Mouse (Mus musculus) heart, adult 10 weeks (tissue): Measurements from ENCODE around the gene Lysmd2. TPM values are rescaled to one million over a fixed set of nuclear protein-coding genes. Genes with fewer than 3 reads are reported as not detected.

ENCODE experiments used
- polyA plus RNA-seq: library from polyadenylated mRNA; stranded (reverse); fragments of 350-450 nt; fragmentation: Illumina TruSeq; extraction: RNeasy Lipid Tissue Mini Kit (QIAGEN cat#74804); gene quantifications from one replicate; pipeline ENCODE4 v1.2.3, GENCODE M21; 2014; ENCODE audit warnings: low read depth, low replicate concordance

Lysmd2 gene
- polyA plus RNA-seq: 17.2 TPM

DNA sequence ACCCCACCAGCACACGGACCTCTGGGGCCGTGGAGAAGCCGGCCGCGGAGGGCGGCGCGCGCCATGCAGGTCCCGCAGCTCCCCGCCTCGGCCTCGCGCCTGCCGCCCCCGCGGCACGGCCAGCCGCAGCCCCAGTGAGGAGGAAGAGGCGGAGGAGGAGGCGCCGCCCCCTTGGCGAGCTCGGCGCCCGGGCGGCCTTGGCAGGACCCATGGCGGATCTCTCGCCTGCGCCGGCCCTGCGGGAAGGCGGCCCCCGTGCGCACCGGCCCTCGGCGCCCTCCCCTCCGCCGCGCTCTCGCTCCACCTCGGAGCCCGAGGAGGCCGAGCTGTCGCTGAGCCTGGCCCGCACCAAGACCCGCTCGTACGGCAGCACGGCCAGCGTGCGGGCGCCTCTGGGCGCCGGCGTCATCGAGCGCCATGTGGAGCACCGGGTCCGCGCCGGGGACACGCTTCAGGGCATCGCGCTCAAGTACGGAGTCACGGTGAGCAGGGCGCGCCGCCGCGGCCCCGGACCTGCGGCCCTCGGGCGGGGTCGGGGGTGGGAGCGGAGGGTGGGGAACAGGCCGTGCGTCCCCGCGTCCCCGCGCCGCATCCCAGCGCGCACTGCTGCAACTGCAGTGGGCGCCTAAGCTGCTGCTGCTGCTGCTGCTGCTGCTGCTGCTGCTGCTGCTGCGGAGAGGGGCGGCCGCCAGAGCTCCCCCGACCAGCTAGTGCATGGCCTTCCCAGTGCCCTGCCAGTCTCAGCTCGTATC lies at the start of gene Lysmd2:
TSS of gene Lysmd2 (plus strand) at position 186 of the 752 bp plus-strand sequence.

DNA sequence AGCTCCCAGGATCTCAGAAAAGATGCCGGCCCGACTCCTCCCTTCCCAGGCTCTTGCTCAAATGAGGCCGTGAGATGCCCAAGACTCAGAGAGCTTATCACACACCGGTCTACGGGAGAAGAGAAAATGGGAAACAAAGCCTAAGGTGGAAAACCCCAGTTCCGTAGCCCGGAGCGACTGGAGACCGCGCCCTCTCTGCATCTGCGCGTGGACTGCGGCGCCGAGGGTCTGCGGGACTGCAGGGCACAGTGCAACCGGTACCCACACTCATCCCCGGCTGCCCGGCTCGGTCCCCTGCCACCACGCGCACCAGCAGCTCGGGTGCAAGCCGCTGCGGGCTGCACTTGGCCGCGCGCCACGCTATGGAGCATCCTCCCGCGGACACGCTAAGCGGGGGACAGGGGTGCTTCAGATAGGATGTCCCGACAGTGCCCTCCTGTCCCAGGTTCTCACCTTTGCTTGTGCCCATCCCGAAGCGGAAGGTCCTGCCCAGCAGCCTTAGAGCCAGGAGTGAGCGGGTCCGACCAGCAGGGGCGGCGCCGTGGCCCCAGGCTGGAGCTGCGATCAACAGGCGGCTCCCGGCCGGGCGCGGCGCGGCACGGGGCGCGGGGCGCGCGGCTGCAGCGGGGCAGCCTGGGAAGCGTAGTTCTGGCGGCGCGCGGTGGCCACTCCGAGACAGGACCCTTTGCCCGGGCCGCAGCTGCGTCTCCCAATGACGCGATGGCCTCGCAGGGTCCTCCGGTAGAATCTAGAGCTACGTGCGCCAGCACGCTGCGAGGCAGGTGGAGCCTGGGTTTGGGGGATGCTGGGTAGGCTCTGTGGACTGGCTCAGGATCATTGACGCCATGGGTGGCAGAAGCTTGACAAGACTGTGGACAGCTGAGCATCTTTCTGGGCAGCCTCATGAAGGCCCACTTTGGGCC lies 14.7 kb upstream of the Lysmd2 start, which contains the start of gene Tmod2:
TSS of gene Tmod2 (minus strand) at position 755 of the 923 bp plus-strand sequence.

GRCm38 (mm10) chr9:75683426-75684191 lies 58.1 kb downstream of the Lysmd2 start, which contains the start of gene Scg3:
TSS of gene Scg3 (minus strand) at chr9:75684056.

Other genes with a start within 250 kb of the Lysmd2 start
- gene Mapk6, start 215.7 kb upstream of the Lysmd2 start, polyA plus RNA-seq: 18.5 TPM
- 22.4 TPM for gene Leo1, start 184.2 kb upstream of the Lysmd2 start, polyA plus RNA-seq
- gene Tmod3, start 66.1 kb upstream of the Lysmd2 start, polyA plus RNA-seq: 36.7 TPM
- gene Tmod2, start 14.4 kb upstream of the Lysmd2 start, polyA plus RNA-seq: 2.0 TPM
- 0.37 TPM for gene Scg3, start 58.3 kb downstream of the Lysmd2 start, polyA plus RNA-seq
- gene Bmp5, start 149.6 kb downstream of the Lysmd2 start, polyA plus RNA-seq: 1.3 TPM